Mouse (Mus musculus) left cerebral cortex, adult 2 months (tissue): ENCODE measurements around the gene Nosip. TPM values are rescaled to one million over a fixed set of nuclear protein-coding genes. Genes with fewer than 3 reads are reported as not detected.

Source experiments
- DNase-seq, 2 experiments: peaks; one replicate each; pipeline ENCODE4 v3.0.0; 2021 to 2022; ENCODE audit warnings: low spot score in 2 of 2, mixed read lengths in 1 of 2; ENCODE audit errors: extremely low spot score in 1 of 2
- H3K27ac ChIP-seq: fragments of 200-600 bp; 2 replicates; pipeline ENCODE4 v1.8.1; 2022
- H3K4me3 ChIP-seq: fragments of 200-600 bp; 2 replicates; pipeline ENCODE4 v1.8.1; 2022
- CTCF ChIP-seq: fragments of 200-600 bp; IDR thresholded peaks from 2 replicates; pipeline ENCODE4 v1.8.1; 2022; ENCODE audit warnings: antibody characterized with exemption, mild to moderate bottlenecking, moderate library complexity
- intact Hi-C: fragments of 180-260 bp; cut with DNase I; formaldehyde crosslinking; loops from one replicate; pipeline ENCODE4 v1.15.1; 2025
- long read RNA-seq, 2 experiments: library from polyadenylated mRNA; stranded (forward); transcript quantifications; one replicate each; pipeline ENCODE4 v2.0.0; 2021; ENCODE audit warnings: borderline mapping rate in 2 of 2
- total RNA-seq, 2 experiments: library from RNA; stranded (reverse); gene quantifications; 2 replicates each; pipeline ENCODE4 v1.2.3; 2021

Nosip gene
- total RNA-seq: 10 to 100 TPM; 53.6 to 55.6 TPM
- long read RNA-seq, experiment 1, transcript Nosip-201 (9 exons, 1,814 nt): major isoform, 27 of 41 reads
- long read RNA-seq, experiment 1, partial matches to known transcripts: 2 of 41 reads
- long read RNA-seq, experiment 1, other reads (novel, unspliced or antisense): 9 of 41 reads
- long read RNA-seq, experiment 2, transcript Nosip-201 (9 exons, 1,814 nt): major isoform, 17 of 24 reads
- long read RNA-seq, experiment 2, partial matches to known transcripts: 0 of 24 reads
- long read RNA-seq, experiment 2, other reads (novel, unspliced or antisense): 5 of 24 reads

- DNase-seq: peak; percentile 91 to 94
- TF ChIP-seq CTCF: no peak; the same call in 1 of the 2 replicates
- H3K4me3 ChIP-seq: peak within 1 kb of the TSS; percentile 55
- intact Hi-C loops: no loop called here
- peak within 1 kb of the TSS; percentile 99 for H3K27ac ChIP-seq
These were observed at the start of gene Nosip, which contains the start of gene Prrg2 for GRCm38 (mm10) chr7:45062239-45062835. Gene Nosip, plus strand, starts transcription at chr7:45062429. Gene Prrg2, minus strand, starts transcription at chr7:45062677.

- TF ChIP-seq CTCF: no peak
- DNase-seq: no peak
- Histone ChIP-seq H3K4me3 (no peak overlapping the region), H3K27ac (no peak overlapping the region)
- intact Hi-C loops: no loop called here
These were observed 49.4 kb upstream of the Nosip start for GRCm38 (mm10) chr7:45012824-45013223.

DNA sequence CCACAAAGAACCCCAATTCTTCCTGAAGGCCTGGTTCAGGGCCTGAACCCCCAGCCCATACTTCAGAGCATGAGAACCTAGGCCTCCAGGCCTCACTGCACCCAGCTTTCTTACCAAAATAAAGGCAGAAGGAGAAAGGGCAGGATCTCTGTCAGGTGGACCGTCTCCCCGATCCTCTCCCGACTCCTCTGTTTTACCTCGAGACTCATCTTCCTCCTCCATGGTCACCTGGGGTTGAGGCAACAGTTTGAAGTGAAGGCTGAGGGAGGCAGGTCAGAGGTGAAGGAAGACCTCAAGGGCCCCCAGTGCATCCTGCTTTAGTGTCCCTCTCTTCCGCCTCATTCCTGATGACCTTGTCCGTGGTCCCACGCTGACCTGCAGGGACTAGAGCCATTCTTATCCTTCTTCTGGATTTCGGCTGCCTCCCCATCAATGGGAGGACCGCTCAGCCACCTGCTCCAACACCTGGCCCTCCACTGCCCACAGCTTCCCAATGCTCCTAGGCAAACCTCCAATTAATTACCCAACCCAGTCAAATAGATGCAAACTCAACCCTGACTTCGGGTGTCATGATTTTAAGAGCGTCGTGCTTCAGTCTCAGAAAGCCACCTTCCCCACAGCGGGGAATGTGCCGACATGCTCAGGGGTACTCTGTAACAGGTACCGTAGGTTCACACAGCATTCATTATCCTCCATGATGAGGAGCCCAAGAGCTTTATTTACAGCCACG is 48.7 kb upstream of the Nosip start:
- Histone ChIP-seq H3K27ac (no peak overlapping the region), H3K4me3 (no peak overlapping the region)
- no peak for TF ChIP-seq CTCF
- intact Hi-C loops: loop anchor here (2.0 kb wide), 1 partner anchor 15 kb away; the partner anchor contains the start of gene Bcl2l12
- no peak for DNase-seq

DNA sequence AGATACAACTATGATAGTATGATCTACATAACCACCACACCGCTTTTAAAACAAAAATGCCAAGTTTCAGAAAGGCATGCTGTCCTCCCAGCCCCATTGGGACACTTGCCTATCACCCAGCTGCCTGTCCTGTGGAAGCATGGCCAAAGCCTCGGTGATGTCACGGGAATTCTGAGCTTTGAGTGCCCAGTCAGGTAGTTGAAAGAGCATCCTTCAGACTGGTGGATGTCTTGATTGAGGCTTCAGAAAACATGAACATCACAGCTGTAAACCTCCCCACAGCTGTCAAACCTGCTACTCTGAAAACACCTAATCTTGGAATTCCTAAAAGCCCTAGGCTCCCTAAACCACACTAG is 48.2 kb upstream of the Nosip start:
- Histone ChIP-seq H3K27ac (no peak overlapping the region), H3K4me3 (no peak overlapping the region)
- intact Hi-C loops: loop anchor here (2.0 kb wide), 1 partner anchor 15 kb away; the partner anchor contains the start of gene Bcl2l12
- no peak for DNase-seq
- no peak for TF ChIP-seq CTCF

DNA sequence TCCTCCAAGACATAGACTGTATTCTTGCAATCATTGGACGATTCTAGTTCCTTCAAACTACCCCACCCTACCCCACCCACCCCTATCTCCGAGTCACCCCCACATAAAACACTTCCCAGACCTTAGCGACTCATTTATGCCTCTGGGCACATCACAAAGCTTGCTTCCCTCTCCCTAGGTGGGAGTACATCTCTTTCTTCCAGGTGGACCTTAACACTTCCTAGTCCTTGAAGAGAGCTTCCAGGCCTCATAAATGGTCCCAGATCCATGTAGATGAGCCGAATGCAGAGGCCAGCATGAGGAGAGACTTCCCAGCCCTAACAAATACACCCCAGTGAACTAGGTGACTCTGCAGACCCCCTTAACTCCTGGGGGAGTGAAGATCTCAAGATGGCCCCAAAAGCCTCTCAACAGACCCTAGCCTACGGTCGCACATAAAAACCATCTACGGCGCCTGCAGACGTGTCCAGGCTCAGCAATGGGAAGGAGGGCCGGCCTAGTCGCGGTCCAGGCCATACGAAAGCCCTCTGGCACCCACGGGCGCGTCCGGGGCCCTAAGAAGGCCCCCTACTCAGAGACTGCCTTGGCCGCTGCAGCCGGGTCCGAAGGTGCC is 46.8 kb upstream of the Nosip start:
- intact Hi-C loops: loop anchor here (2.0 kb wide), 1 partner anchor 17 kb away; the partner anchor contains the start of gene Bcl2l12

DNA sequence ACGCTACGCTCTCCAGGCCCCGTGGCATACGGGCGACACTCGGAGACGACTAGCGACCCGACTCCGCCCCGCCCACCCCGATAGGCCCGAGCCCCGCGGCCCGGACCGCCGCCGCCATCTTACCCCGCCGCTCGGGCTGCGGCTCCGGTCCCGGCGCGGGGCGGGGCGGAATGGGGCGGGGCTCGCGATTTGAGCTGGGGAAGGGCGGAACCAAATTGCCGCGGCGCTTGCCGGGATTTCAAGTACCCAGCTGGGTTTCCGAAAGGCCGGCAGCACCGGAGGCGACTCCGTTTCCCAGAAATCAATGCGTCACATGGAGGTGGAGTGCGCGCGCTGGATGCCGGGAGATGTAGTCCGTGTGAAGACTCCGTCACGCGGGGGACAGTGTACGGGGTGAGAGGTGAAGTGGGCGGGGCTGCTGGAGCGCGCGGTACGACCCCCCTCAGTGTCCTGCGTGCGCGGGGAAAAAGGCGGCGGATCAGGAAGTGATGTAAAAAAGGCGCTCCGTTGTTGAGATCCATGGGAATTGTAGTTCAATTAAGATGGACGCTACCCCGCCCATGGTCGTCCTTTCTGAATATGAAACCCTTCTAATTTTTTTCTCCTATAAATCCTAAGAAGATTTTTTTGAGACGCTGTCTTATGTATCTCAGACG is 46.1 kb upstream of the Nosip start, which contains the start of gene Scaf1:
Gene Scaf1, minus strand, starts transcription at position 407 of the 656 bp plus-strand sequence.
- peak within 1 kb of the TSS; percentile 69 for H3K4me3 ChIP-seq
- peak; percentile 99 to 100 for DNase-seq

More for the DNA sequence above, 46.8 kb upstream of the Nosip start:
- TF ChIP-seq CTCF: no peak
- DNase-seq: no peak
- H3K4me3 ChIP-seq: peak overlapping the region; percentile 69
- H3K27ac ChIP-seq: peak overlapping the region; percentile 84

GRCm38 (mm10) chr7:45016761-45017160 is 45.5 kb upstream of the Nosip start:
- intact Hi-C loops: loop anchor here (2.0 kb wide), 1 partner anchor 36 kb away; the partner anchor contains the start of gene Prr12
- no peak for DNase-seq
- peak overlapping the region; percentile 89 for H3K27ac ChIP-seq
- H3K4me3 ChIP-seq: peak overlapping the region; percentile 69
- no peak for TF ChIP-seq CTCF

More for the DNA sequence above, 46.1 kb upstream of the Nosip start, which contains the start of gene Scaf1:
- intact Hi-C loops: loop anchor here (2.0 kb wide), 2 partner anchors 17 to 37 kb away; partner anchors contain the start of genes Bcl2l12 and Prr12
- no peak for TF ChIP-seq CTCF
- H3K27ac ChIP-seq: peak within 1 kb of the TSS; percentile 89

DNA sequence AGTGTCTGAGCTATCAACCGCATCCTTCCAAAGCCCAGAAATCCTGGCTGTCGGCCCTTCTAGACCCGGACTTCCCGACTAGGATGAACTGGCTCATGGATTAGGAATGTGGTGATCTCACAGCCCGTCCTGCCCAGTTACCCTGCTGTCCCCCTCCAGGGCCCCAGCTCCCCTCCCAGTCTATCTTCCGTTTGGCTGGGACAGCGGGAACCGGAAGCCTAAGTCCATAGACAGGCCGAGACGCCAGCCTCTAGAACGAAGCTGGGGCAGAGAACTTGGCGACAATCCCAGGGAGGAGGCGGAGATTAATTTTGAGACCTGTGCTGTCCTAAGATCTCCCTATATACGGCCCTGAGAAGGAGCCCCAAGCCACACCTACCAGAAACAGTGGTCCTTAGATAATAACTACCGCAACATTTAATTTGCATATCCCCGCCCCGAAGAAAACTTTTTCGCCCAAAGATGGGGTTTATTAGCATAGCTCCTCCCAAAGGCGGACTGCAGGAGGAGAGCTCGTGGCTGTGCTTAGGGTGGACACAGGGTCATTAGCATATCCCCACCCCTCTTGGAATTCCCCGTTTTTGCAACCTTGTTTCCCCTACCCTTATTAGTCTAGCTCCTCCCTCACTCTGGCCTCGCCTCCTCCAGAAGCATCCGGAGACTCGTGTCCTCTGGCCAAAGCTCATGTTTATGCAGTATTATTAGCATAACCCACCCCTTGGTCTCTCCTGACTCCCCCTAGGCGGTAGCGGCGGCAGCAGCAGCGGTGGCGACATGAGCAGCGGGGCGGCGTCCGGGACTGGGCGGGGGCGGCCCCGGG is 44.8 kb upstream of the Nosip start, which contains the start of gene Rras:
Gene Rras, plus strand, starts transcription at position 720 of the 820 bp plus-strand sequence.
- peak within 1 kb of the TSS; percentile 69 for H3K4me3 ChIP-seq
- peak; percentile 6 for TF ChIP-seq CTCF
- peak within 1 kb of the TSS; percentile 89 for H3K27ac ChIP-seq
- intact Hi-C loops: loop anchor here (2.0 kb wide), 1 partner anchor 35 kb away; the partner anchor contains the start of gene Prr12
- peak; percentile 68 to 82 for DNase-seq

DNA sequence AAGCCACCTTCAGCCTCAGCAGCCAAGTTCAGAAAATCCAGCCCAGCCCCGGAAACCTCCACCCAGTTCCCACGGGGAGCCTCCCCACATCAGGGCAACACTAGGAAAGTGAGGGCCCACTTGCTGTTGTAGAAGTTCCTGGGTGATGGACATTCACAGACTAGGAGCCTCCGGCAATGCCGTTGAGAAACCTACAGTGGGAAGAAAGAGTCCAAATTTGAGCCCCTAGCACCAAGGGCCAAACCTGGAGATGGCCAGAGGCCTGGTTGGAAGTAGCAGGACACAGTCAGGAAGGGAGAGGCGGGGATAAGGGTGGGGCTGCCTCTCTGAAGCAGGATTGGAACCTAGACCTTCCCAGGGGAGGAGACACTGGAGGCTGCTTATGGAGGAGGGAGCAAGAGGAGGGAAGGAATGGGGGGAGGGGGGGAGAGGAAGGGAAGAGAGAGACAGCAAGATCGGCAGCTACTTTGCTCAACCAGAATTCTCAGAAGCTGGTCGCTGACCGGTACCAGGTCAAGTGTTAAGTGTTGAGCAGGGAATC is 43.1 kb upstream of the Nosip start:
- intact Hi-C loops: no loop called here
- H3K4me3 ChIP-seq: peak overlapping the region; percentile 69

GRCm38 (mm10) chr7:45020225-45020624 is 42.0 kb upstream of the Nosip start:
- intact Hi-C loops: no loop called here
- TF ChIP-seq CTCF: no peak
- Histone ChIP-seq H3K4me3 (no peak overlapping the region), H3K27ac (no peak overlapping the region)
- no peak for DNase-seq

More for the DNA sequence above, 43.1 kb upstream of the Nosip start:
- H3K27ac ChIP-seq: peak overlapping the region; percentile 82
- no peak for TF ChIP-seq CTCF
- no peak for DNase-seq
